Mouse (Mus musculus): ENCODE results near the gene Pla2g2d. TPM values are rescaled to one million over a fixed set of nuclear protein-coding genes. Genes with fewer than 3 reads are reported as not detected.
A peak's percentile ranks its signal among the peaks of the same experiment; 100 is the strongest.
"Not testable (repeated sequence)": the region's sequence is repeated elsewhere in the genome, so short reads cannot be mapped to it uniquely, and the experiment has no call there.

Gene Pla2g2d
- total RNA-seq, 1 experiment from 2014 or later, result not detected

DNA sequence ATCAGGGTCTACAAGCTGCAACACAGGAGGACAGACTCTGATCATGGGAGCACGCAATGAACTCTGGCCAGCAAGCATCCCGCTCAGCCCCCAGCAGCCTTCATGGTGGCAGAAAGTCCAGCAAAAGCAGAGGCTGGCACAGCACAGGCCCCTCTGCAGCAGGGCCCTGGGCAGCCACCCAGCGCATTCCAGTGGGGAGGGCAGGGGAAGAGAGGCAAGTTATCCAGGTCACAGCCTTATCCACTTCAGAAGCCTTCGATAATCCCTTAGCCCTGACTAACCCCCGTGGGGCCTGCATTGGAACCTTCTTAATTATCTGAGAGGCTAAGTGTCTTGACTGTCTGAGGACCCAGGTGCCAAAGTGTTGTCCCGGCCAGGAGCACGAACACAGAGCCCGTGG is 43.6 kb downstream of the Pla2g2d start:
- no peak for ATAC-seq (replicated peaks; ENCODE audit: low read depth, poor library complexity, severe bottlenecking)

DNA sequence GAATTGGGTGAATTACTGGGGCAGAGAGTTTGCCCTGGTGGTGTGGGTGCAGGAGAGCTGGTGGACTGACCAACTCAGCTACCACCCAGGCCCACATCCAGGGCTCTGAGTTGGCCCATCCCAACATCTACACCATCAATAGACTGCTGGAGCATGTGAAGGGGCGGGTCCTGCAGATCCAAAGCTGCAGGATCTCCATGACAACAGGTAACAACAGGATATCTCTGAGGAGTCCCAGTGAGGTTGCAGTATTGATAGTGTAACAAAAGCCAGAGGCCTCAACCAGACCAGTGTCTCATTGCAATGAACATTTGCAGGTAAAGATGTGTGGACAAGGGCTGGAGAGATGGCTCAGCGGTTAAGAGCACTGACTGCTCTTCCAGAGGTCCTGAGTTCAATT is 45.5 kb downstream of the Pla2g2d start:
- ATAC-seq (replicated peaks; ENCODE audit: low read depth, poor library complexity, severe bottlenecking), result no peak

DNA sequence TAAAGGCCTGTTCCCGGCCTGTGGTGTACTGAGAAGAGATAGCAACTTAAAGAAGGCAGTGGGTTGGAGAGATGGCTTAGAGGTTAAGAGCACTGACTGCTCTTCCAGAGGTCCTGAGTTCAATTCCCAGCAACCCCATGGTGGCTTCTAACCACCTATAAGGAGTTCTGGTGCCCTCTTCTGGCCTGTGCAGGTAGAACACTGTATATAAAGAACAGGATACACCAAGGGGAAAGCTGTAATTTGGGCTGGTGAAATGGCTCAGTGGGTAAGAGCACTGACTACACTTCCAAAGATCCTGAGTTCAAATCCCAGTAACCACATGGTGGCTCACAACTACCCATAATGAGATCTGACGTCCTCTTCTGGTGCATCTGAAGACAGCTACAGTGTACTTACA is 48.6 kb downstream of the Pla2g2d start:
- not testable (repeated sequence) for ATAC-seq (replicated peaks; ENCODE audit: low read depth, poor library complexity, severe bottlenecking)

DNA sequence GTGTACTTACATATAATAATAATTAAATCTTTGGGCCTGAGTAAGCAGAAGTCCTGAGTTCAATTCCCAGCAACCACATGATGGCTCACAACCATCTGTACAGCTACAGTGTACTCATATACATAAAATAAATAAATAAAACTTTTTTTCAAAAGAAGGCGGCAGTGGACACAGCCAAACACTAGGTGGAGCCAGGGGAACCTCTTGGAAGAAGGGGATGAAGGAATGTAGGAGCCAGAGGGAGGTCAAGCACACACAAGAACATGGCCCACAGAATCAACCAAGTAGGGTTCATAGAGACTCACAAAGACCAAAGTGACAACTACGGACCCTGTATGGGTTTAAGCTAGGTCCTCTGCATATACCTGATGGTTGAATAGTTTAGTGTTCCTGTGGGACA is 49.1 kb downstream of the Pla2g2d start:
- ATAC-seq (replicated peaks; ENCODE audit: low read depth, poor library complexity, severe bottlenecking), result no peak

DNA sequence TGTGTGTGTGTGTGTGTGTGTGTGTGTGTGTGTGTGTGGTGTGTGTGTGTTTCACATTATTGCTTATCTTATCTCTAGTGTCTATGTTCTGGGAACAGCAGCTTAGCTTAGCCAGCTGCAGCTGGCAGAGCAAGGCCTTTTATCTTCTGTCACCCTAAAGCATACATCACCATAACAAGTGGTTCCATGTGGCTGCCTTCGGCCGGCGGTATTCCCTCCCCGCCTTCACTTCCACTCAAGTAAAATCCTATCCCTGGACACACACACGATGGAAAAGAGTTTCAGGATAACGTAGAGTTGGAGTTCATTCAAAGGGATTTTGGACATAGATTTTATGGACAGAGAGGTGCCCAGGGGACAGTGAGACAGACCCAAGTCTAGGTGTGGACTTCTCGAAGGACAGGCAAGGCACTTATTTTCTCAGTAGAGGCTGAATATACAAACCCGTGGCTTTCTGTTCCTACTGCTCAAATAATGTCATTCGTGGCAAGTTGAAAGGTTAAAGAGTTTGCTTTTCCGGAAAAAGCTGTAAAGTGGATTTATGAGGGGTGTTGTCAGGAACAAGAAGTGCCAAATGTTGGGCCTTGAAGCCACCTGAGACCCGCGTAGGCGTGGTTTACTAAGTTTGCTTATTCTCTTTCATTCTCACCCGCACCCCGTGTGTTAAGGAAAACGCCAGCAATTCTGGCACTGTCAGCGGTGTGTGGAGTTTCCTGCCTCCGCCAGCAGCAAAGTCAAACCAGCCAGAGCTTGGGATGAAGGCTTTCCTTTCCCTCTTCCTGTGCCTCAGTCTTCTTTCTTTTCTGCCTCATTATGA is 50.4 kb downstream of the Pla2g2d start:
- ATAC-seq (replicated peaks; ENCODE audit: low read depth, poor library complexity, severe bottlenecking), result no peak

DNA sequence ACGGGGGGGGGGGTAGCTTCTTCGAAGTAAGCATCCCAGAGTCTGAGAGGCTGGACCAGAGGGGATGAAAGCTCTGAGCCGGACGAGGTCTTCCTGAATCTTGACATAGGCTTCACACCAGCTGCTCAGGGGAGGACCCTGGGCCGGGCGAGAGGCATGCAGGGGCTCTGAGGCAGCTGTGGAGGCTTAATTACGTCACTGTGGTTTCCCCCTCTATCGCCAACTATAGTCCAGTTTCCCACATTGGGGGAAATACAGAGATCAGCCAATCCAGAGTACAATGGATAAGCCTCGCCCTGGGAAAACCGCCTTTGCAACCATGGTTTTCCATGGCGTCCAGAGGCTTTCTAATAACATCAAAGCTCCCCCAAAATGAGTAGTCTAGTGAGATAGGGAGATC is 51.6 kb downstream of the Pla2g2d start:
- ATAC-seq (replicated peaks; ENCODE audit: low read depth, poor library complexity, severe bottlenecking), result peak; percentile 58

Other genes starting within 250 kb of the Pla2g2d start
- gene Vwa5b1, start 139.9 kb upstream of the Pla2g2d start, total RNA-seq (2017), result not detected in 2 replicates
- not detected in 2 replicates for gene Pla2g2c, start 50.9 kb upstream of the Pla2g2d start, total RNA-seq (2017)
- not detected in 2 replicates for gene Ubxn10, start 38.6 kb upstream of the Pla2g2d start, total RNA-seq (2017)
- gene Pla2g2f, start 18.1 kb upstream of the Pla2g2d start, total RNA-seq (2017), result not detected in 2 replicates
- gene Pla2g5, start 87.7 kb downstream of the Pla2g2d start, total RNA-seq (2017), result not detected in 2 replicates
- gene Gm13030, start 98.2 kb downstream of the Pla2g2d start, total RNA-seq (2017), result not detected in 2 replicates
- not detected in 2 replicates for gene Pla2g2e, start 102.2 kb downstream of the Pla2g2d start, total RNA-seq (2017)
- gene Otud3, start 138.2 kb downstream of the Pla2g2d start, total RNA-seq (2017), result 1.4 and 5.6 TPM in 2 replicates
- gene Rnf186, start 191.4 kb downstream of the Pla2g2d start, total RNA-seq (2017), result not detected in 2 replicates
- 16.4 and 28.0 TPM in 2 replicates for gene Tmco4, start 197.2 kb downstream of the Pla2g2d start, total RNA-seq (2017)